ENCODE assay signal across 15 mouse cellular contexts in genomic region chr11:32199230-32199629, GRCm38 (mm10). TPM values are rescaled to one million over a fixed set of nuclear protein-coding genes. Genes with fewer than 3 reads are reported as not detected.
DNase-seq lines count a peak whose midpoint lies in the region; ATAC-seq lines count a peak whose summit lies in the region.
"Had no signal": no experiment of that assay in that cellular context is flagged by ENCODE, and none has a peak within 500 bp of the region (broad histone marks: within the 10 kb centered on the region; RNA-seq: fewer than 3 reads in every experiment).

No protein-coding gene starts in this region.

- H3K27ac ChIP-seq in heart, embryonic 12.5 days (ENCODE audit: poor library complexity, severe bottlenecking), result no peak overlapping the region
- H3K27ac ChIP-seq in embryonic facial prominence, embryonic 14.5 days (replicated peaks; ENCODE audit: low read depth, low read length), result no peak overlapping the region
- H3K27ac ChIP-seq: heart, embryonic 15.5 days; layer of hippocampus, adult 2 months; midbrain, embryonic 12.5 days; neural tube, embryonic 15.5 days had no signal

- intact Hi-C loops in heart, postnatal 14 days (cut with DNase I), result no loop called here

- H3K9me3 ChIP-seq in heart, embryonic 12.5 days (replicated peaks), result no peaks in the 10 kb centered on the region
- H3K9me3 ChIP-seq in embryonic facial prominence, embryonic 14.5 days (ENCODE audit: control insufficient read depth, low read length), result no peaks in the 10 kb centered on the region
- H3K9me3 ChIP-seq: heart, embryonic 15.5 days; midbrain, embryonic 12.5 days; neural tube, embryonic 15.5 days had no signal

- H3K4me3 ChIP-seq in heart, embryonic 12.5 days, result no peak overlapping the region
- H3K4me3 ChIP-seq in embryonic facial prominence, embryonic 14.5 days (ENCODE audit: low read depth, low read length), result no peak overlapping the region
- H3K4me3 ChIP-seq: heart, embryonic 15.5 days; layer of hippocampus, adult 2 months; midbrain, embryonic 12.5 days; neural tube, embryonic 15.5 days had no signal

- no peak overlapping the region for H3K9ac ChIP-seq in heart, embryonic 12.5 days
- no peak overlapping the region for H3K9ac ChIP-seq in embryonic facial prominence, embryonic 14.5 days (ENCODE audit: low read depth, low read length)
- H3K9ac ChIP-seq: heart, embryonic 15.5 days; lung, embryonic 14.5 days; midbrain, embryonic 12.5 days; neural tube, embryonic 15.5 days had no signal

- H3K4me2 ChIP-seq in heart, embryonic 12.5 days, result no peak overlapping the region
- no peak overlapping the region for H3K4me2 ChIP-seq in embryonic facial prominence, embryonic 14.5 days (ENCODE audit: low read depth, low read length)
- H3K4me2 ChIP-seq: heart, embryonic 15.5 days; lung, embryonic 14.5 days; midbrain, embryonic 12.5 days; neural tube, embryonic 15.5 days had no signal

- no peak for DNase-seq in heart, postnatal 14 days
- DNase-seq in ovary, postnatal 36 days (ENCODE audit: low spot score), result peak; percentile 2
- no peak for DNase-seq in ovary, postnatal 10 days (ENCODE audit: low spot score)
- DNase-seq in embryonic facial prominence, embryonic 14.5 days (ENCODE audit: low spot score), result no peak
- DNase-seq in thymus, postnatal 25 days, result peak; percentile 60
- no peak for DNase-seq in kidney, postnatal 4 days
- DNase-seq: cerebellum, adult 11 months; kidney, adult 18-20 months; left cerebral cortex, postnatal 4 days; lung, embryonic 14.5 days had no signal

- WGBS in heart, embryonic 12.5 days, result 48% methylated on average over 6 of the region's 6 CpGs
- WGBS in embryonic facial prominence, embryonic 14.5 days, result 42% methylated on average over 6 of the region's 6 CpGs

- H3K36me3 ChIP-seq in heart, embryonic 12.5 days, result no peaks in the 10 kb centered on the region
- H3K36me3 ChIP-seq in embryonic facial prominence, embryonic 14.5 days (ENCODE audit: control insufficient read depth, insufficient read depth, low read length), result no peaks in the 10 kb centered on the region
- H3K36me3 ChIP-seq: heart, embryonic 15.5 days; midbrain, embryonic 12.5 days; neural tube, embryonic 15.5 days had no signal

- ATAC-seq in heart, embryonic 12.5 days (ENCODE audit: insufficient number of reproducible peaks, low FRiP score), result peak; percentile 49; the same call in 1 of the 2 replicates
- ATAC-seq in embryonic facial prominence, embryonic 14.5 days (ENCODE audit: low read depth), result peak; percentile 63; the same call in 1 of the 2 replicates

- H3K27me3 ChIP-seq in heart, embryonic 12.5 days (replicated peaks), result peaks cover 32% of the 10 kb centered on the region
- no peaks in the 10 kb centered on the region for H3K27me3 ChIP-seq in embryonic facial prominence, embryonic 14.5 days (replicated peaks; ENCODE audit: control insufficient read depth, insufficient read depth, low read length)

- peaks cover 21% of the 10 kb centered on the region for H3K4me1 ChIP-seq in heart, embryonic 12.5 days (replicated peaks)
- H3K4me1 ChIP-seq in embryonic facial prominence, embryonic 14.5 days (ENCODE audit: control insufficient read depth, insufficient read depth, low read length), result no peaks in the 10 kb centered on the region
- H3K4me1 ChIP-seq: heart, embryonic 15.5 days; midbrain, embryonic 12.5 days; neural tube, embryonic 15.5 days had no signal

RNA-seq across cellular contexts. Expression of gene Il9r, which starts 0.8 kb away (rescaled TPM):
- polyA plus RNA-seq in heart, embryonic 12.5 days (2016; fragmentation: Nextera tagmentation; extraction: Ambion mirVana), result 0.18 TPM in 1 of 2 replicates, not detected in the other
- total RNA-seq in heart, postnatal 14 days (2021), result under 1 TPM in 1 of 2 experiments, not detected in 1; 0.61 TPM
- polyA plus RNA-seq in embryonic facial prominence, embryonic 14.5 days (2014; fragmentation: Nextera tagmentation; extraction: Ambion mirVana), result 0.14 and 0.22 TPM in 2 replicates
- total RNA-seq: layer of hippocampus, adult 2 months; left cerebral cortex, postnatal 4 days had no signal
- polyA plus RNA-seq: lung, embryonic 14.5 days; midbrain, embryonic 12.5 days; neural tube, embryonic 15.5 days had no signal

RNA-seq across cellular contexts. Expression of gene Snrnp25, which starts 6.0 kb away (rescaled TPM):
- 44.4 and 45.6 TPM in 2 replicates for polyA plus RNA-seq in heart, embryonic 12.5 days (2016; fragmentation: Nextera tagmentation; extraction: Ambion mirVana)
- 10 to 100 TPM; 11.4 to 11.5 TPM for total RNA-seq in heart, postnatal 14 days (2021)
- 43.2 and 46.4 TPM in 2 replicates for polyA plus RNA-seq in embryonic facial prominence, embryonic 14.5 days (2014; fragmentation: Nextera tagmentation; extraction: Ambion mirVana)

RNA-seq across cellular contexts. Expression of gene Rhbdf1, which starts 22.9 kb away (rescaled TPM):
- 42.5 and 47.7 TPM in 2 replicates for polyA plus RNA-seq in heart, embryonic 12.5 days (2016; fragmentation: Nextera tagmentation; extraction: Ambion mirVana)
- 10 to 100 TPM; 22.3 to 23.3 TPM for total RNA-seq in heart, postnatal 14 days (2021)
- polyA plus RNA-seq in embryonic facial prominence, embryonic 14.5 days (2014; fragmentation: Nextera tagmentation; extraction: Ambion mirVana), result 58.4 and 60.1 TPM in 2 replicates

RNA-seq across cellular contexts. Expression of gene Mpg, which starts 27.1 kb away (rescaled TPM):
- 17.8 and 19.1 TPM in 2 replicates for polyA plus RNA-seq in heart, embryonic 12.5 days (2016; fragmentation: Nextera tagmentation; extraction: Ambion mirVana)
- 1 to 10 TPM; 6.5 to 8.5 TPM for total RNA-seq in heart, postnatal 14 days (2021)
- polyA plus RNA-seq in embryonic facial prominence, embryonic 14.5 days (2014; fragmentation: Nextera tagmentation; extraction: Ambion mirVana), result 29.7 and 34.1 TPM in 2 replicates

Comparison
In these comparisons a context has a peak if more than half of its experiments do, and no peak if none do; other contexts are left out.
1. DNase-seq: peak in ovary, postnatal 36 days (single experiment) and thymus, postnatal 25 days (single experiment); none in heart, postnatal 14 days (0 of 2), ovary, postnatal 10 days (single experiment), embryonic facial prominence, embryonic 14.5 days (single experiment) and kidney, postnatal 4 days (0 of 2).